Mouse (Mus musculus): ENCODE results near the gene Lmo3.

The Lmo3 gene

GRCm38 (mm10) chr6:138424514-138425225 lies 157.1 kb downstream of the Lmo3 start:
- DNase-seq (ENCODE audit: low read depth, low spot score), result no peak

- DNase-seq (ENCODE audit: low read depth, low spot score), result peak; percentile 27
Observed at GRCm38 (mm10) chr6:138422671-138423321, 159.0 kb downstream of the Lmo3 start.

- peak; percentile 24 for DNase-seq (ENCODE audit: low read depth, low spot score)
Observed at GRCm38 (mm10) chr6:138421931-138422531, 159.7 kb downstream of the Lmo3 start.

GRCm38 (mm10) chr6:138421191-138421613 lies 160.6 kb downstream of the Lmo3 start:
- DNase-seq (ENCODE audit: low read depth, low spot score), result peak; percentile 74

- peak; percentile 28 for DNase-seq (ENCODE audit: low read depth, low spot score)
Observed at GRCm38 (mm10) chr6:138420536-138420891, 161.3 kb downstream of the Lmo3 start.

GRCm38 (mm10) chr6:138419871-138420535 lies 161.8 kb downstream of the Lmo3 start:
- DNase-seq (ENCODE audit: low read depth, low spot score), result peak; percentile 17

GRCm38 (mm10) chr6:138412075-138412474 lies 169.7 kb downstream of the Lmo3 start:
- no peak for DNase-seq (ENCODE audit: low read depth, low spot score)

GRCm38 (mm10) chr6:138402031-138402430 lies 179.7 kb downstream of the Lmo3 start:
- no peak for DNase-seq (ENCODE audit: low read depth, low spot score)

- no peak for DNase-seq (ENCODE audit: low read depth, low spot score)
Observed at GRCm38 (mm10) chr6:138398836-138399235, 182.9 kb downstream of the Lmo3 start.

GRCm38 (mm10) chr6:138391085-138391484 lies 190.7 kb downstream of the Lmo3 start:
- no peak for DNase-seq (ENCODE audit: low read depth, low spot score)

GRCm38 (mm10) chr6:138388168-138388936 lies 193.4 kb downstream of the Lmo3 start:
- DNase-seq (ENCODE audit: low read depth, low spot score), result no peak

- DNase-seq (ENCODE audit: low read depth, low spot score), result no peak
Observed at GRCm38 (mm10) chr6:138383208-138383607, 198.6 kb downstream of the Lmo3 start.

GRCm38 (mm10) chr6:138371176-138371575 lies 210.6 kb downstream of the Lmo3 start:
- DNase-seq (ENCODE audit: low read depth, low spot score), result no peak

- no peak for DNase-seq (ENCODE audit: low read depth, low spot score)
Observed at GRCm38 (mm10) chr6:138364111-138364510, 217.7 kb downstream of the Lmo3 start.

- no peak for DNase-seq (ENCODE audit: low read depth, low spot score)
Observed at GRCm38 (mm10) chr6:138350587-138351345, 231.0 kb downstream of the Lmo3 start.

- no peak for DNase-seq (ENCODE audit: low read depth, low spot score)
Observed at GRCm38 (mm10) chr6:138346558-138346957, 235.2 kb downstream of the Lmo3 start.

GRCm38 (mm10) chr6:138335858-138336257 lies 245.9 kb downstream of the Lmo3 start:
- DNase-seq (ENCODE audit: low read depth, low spot score), result no peak

GRCm38 (mm10) chr6:138333991-138334390 lies 247.8 kb downstream of the Lmo3 start:
- no peak for DNase-seq (ENCODE audit: low read depth, low spot score)

GRCm38 (mm10) chr6:138325744-138326400 lies 255.9 kb downstream of the Lmo3 start:
- DNase-seq (ENCODE audit: low read depth, low spot score), result no peak

GRCm38 (mm10) chr6:138325145-138325544 lies 256.6 kb downstream of the Lmo3 start:
- DNase-seq (ENCODE audit: low read depth, low spot score), result no peak

All from mesoderm, embryonic 11.5 days (tissue).